Mouse (Mus musculus) cortical plate, adult 2 months (tissue): Measurements from ENCODE around the gene Zmym1.
A peak's percentile ranks its signal among the peaks of the same experiment; 100 is the strongest.

Source experiments
- CTCF ChIP-seq: fragments of 200-500 bp; IDR thresholded peaks from 2 replicates; pipeline ENCODE4 v1.5.1; 2011; ENCODE audit warnings: mild to moderate bottlenecking, control low read depth, low read length; ENCODE audit not compliant: insufficient read depth; ENCODE audit errors: extremely low read depth
- POLR2A ChIP-seq: fragments of 200-500 bp; IDR thresholded peaks from 2 replicates; pipeline ENCODE4 v1.6.1; 2011; ENCODE audit warnings: mild to moderate bottlenecking, low read length, control low read depth; ENCODE audit not compliant: insufficient read depth; ENCODE audit errors: extremely low read depth

GRCm38 (mm10) chr4:127054522-127055198 is 6.3 kb downstream of the Zmym1 start:
- TF ChIP-seq CTCF (0 out of 2 replicates have a peak, but pooled peaks have one; percentile 7), POLR2A (no peak)
